Mouse (Mus musculus) left cerebral cortex, postnatal 4 days (tissue): Measurements from ENCODE around the gene Rbm42. TPM values are rescaled to one million over a fixed set of nuclear protein-coding genes. Genes with fewer than 3 reads are reported as not detected.

Source experiments
- DNase-seq: peaks from one replicate; pipeline ENCODE4 v3.0.0-alpha.2; 2022
- intact Hi-C: fragments of 180-260 bp; cut with DNase I; formaldehyde crosslinking; loops from one replicate; pipeline ENCODE4 v1.15.1; 2025
- total RNA-seq, 2 experiments: library from RNA; stranded (reverse); gene quantifications; 2 replicates each; pipeline ENCODE4 v1.2.3; 2021

Gene Rbm42
- total RNA-seq, 2 experiments from 2014 or later, result 81.9 TPM

GRCm38 (mm10) chr7:30592772-30593423, 57.2 kb downstream of the Rbm42 start:
- intact Hi-C loops, result no loop called here
- DNase-seq, result no peak

DNA sequence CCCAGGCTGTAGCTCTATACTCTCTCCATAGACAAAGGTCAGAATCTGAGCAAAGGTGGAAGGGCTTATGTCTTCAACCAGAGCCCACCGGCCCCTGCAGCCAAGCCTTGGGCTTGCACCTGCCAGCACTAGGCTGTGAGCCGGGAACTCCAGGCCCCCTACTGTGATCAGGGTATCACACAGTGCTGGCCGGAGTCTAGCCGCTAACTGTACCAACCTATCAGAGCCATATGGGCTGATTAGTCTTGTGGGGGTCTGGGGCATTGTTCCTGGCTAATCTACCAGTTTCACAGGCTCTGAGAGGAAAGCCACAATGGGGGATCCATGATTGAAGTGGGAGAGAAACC, 58.5 kb downstream of the Rbm42 start:
- intact Hi-C loops, result no loop called here

More for the DNA sequence above, 58.5 kb downstream of the Rbm42 start:
- DNase-seq, result no peak

Other genes with a start within 250 kb of the Rbm42 start
- 10 to 100 TPM; 10.4 to 11.0 TPM for gene Tyrobp, start 236.6 kb downstream of the Rbm42 start, total RNA-seq
- not detected for gene Hcst, start 230.5 kb downstream of the Rbm42 start, total RNA-seq
- 1 to 10 TPM; 2.1 to 3.0 TPM for gene Nfkbid, start 228.6 kb downstream of the Rbm42 start, total RNA-seq
- gene Aplp1, start 204.8 kb downstream of the Rbm42 start, total RNA-seq, result 100 to 1,000 TPM; 739 to 767 TPM
- under 1 TPM; 0.26 to 0.56 TPM for gene Kirrel2, start 192.6 kb downstream of the Rbm42 start, total RNA-seq
- gene Nphs1, start 192.0 kb downstream of the Rbm42 start, total RNA-seq, result under 1 TPM in 1 of 2 experiments, not detected in 1; 0.08 TPM
- gene Prodh2, start 156.7 kb downstream of the Rbm42 start, total RNA-seq, result under 1 TPM in 1 of 2 experiments, not detected in 1; 0.66 TPM
- 100 to 1,000 TPM; 356 to 358 TPM for gene Arhgap33, start 115.3 kb downstream of the Rbm42 start, total RNA-seq
- gene Hspb6, start 98.1 kb downstream of the Rbm42 start, total RNA-seq, result 1 to 10 TPM; 4.7 to 5.5 TPM
- gene Proser3, start 98.0 kb downstream of the Rbm42 start, total RNA-seq, result 10 to 100 TPM in 1 of 2 experiments, 1 to 10 TPM in 1; 7.6 to 10.1 TPM
- 10 to 100 TPM; 29.6 to 34.6 TPM for gene Lin37, start 90.5 kb downstream of the Rbm42 start, total RNA-seq
- 10 to 100 TPM; 50.6 to 56.7 TPM for gene U2af1l4, start 87.0 kb downstream of the Rbm42 start, total RNA-seq
- 1 to 10 TPM; 5.9 to 6.3 TPM for gene Gm49396, start 87.0 kb downstream of the Rbm42 start, total RNA-seq
- gene Psenen, start 86.7 kb downstream of the Rbm42 start, total RNA-seq, result 10 to 100 TPM; 78.5 to 81.4 TPM
- gene Igflr1, start 84.9 kb downstream of the Rbm42 start, total RNA-seq, result 1 to 10 TPM; 3.1 to 3.6 TPM
- gene Kmt2b, start 61.6 kb downstream of the Rbm42 start, total RNA-seq, result 10 to 100 TPM; 69.9 to 79.7 TPM
- gene Zbtb32, start 51.4 kb downstream of the Rbm42 start, total RNA-seq, result not detected
- gene Upk1a, start 37.5 kb downstream of the Rbm42 start, total RNA-seq, result under 1 TPM; 0.24 to 0.54 TPM
- 100 to 1,000 TPM; 573 to 579 TPM for gene Cox6b1, start 24.2 kb downstream of the Rbm42 start, total RNA-seq
- gene Etv2, start 14.5 kb downstream of the Rbm42 start, total RNA-seq, result not detected
- 10 to 100 TPM; 12.7 to 13.3 TPM for gene Haus5, start 14.7 kb upstream of the Rbm42 start, total RNA-seq
- gene Pmis2, start 21.3 kb upstream of the Rbm42 start, total RNA-seq, result not detected
- not detected for gene 2200002J24Rik, start 48.6 kb upstream of the Rbm42 start, total RNA-seq
- 1 to 10 TPM; 4.0 to 5.1 TPM for gene Atp4a, start 61.9 kb upstream of the Rbm42 start, total RNA-seq
- 100 to 1,000 TPM; 130 to 146 TPM for gene Tmem147, start 79.2 kb upstream of the Rbm42 start, total RNA-seq
- gene Gapdhs, start 93.4 kb upstream of the Rbm42 start, total RNA-seq, result not detected
- gene Sbsn, start 101.2 kb upstream of the Rbm42 start, total RNA-seq, result 10 to 100 TPM in 1 of 2 experiments, 1 to 10 TPM in 1; 8.5 to 12.2 TPM
- 1 to 10 TPM; 1.4 to 1.7 TPM for gene Dmkn, start 113.4 kb upstream of the Rbm42 start, total RNA-seq
- not detected for gene Krtdap, start 137.6 kb upstream of the Rbm42 start, total RNA-seq
- not detected for gene Ffar2, start 173.5 kb upstream of the Rbm42 start, total RNA-seq
- gene Ffar3, start 205.9 kb upstream of the Rbm42 start, total RNA-seq, result not detected
- gene Ffar1, start 211.2 kb upstream of the Rbm42 start, total RNA-seq, result not detected
- under 1 TPM; 0.44 to 0.48 TPM for gene Cd22, start 230.0 kb upstream of the Rbm42 start, total RNA-seq